Mouse (Mus musculus) lung, postnatal 10 days (tissue): ENCODE measurements at regions not wholly inside any gene's neighbourhood (a gene's known extent, or its start where the extent isn't known, plus 50 kb on each side); places are given as distances from the start of the nearest gene placed in this dataset.

ENCODE experiments used
- DNase-seq: peaks from one replicate; pipeline ENCODE4 v3.0.0; 2021

DNA sequence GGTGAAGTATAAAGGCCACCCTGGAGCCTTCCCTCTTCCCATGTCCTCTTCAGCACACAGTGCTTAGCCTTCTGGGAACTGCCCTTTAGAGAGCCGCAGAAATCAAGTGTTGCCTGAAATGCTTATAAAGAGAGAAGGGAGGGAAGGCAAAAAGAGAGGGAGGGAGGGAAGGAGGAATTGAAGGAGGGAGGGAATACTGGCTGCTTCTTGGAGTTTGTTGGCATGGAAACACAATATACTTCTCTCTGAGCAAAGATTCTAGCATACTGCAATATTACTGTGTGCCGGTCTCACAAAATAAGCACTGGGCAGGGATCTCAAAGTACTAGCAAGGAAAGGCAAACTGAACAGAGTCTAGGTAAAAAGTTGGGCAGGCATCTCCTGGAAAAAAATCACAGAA, 225.9 kb upstream of the Ldb2 start:
- no peak for DNase-seq

DNA sequence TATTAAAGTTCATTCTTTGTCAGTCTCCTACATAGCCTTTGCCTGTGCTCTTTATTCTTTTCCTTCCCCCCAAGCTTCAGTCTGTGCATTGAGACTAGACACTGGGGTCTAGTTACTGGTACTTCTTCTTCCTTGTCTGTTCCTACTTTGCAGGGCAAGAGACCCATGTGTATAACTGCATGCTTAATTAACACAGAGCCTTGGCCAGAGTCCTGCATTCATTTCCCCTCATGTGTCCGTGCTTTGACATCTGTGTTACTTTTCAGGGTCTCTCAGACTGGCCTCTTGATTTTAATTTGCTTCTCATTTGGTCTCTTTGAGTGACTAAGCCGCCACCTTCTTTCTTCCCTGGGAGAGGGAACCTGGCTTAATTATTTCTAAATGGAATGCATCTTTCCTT, 208.4 kb upstream of the Ldb2 start:
- DNase-seq: no peak

- no peak for DNase-seq
Observed at GRCm38 (mm10) chr5:45000996-45001395, 201.5 kb upstream of the Ldb2 start.

DNA sequence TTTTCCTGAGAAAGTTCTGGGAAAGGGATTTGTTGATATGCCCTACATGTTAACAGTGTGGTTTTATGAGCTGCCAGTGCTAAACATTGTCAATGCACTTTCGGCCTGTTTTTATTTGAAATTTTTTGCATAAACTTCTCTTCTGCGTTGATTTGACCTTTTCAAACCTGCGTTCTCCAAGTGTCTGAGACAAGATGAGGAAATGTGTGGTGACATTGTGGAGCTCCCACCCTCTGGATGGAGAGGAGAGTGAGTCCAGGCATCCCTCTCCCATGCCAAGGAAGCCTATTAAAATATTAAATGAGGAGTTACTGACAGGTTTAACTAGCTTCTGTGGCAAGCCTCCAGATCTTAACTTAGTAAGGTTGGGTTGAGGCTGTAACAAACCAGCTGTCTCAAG, 199.6 kb upstream of the Ldb2 start:
- peak; percentile 6 for DNase-seq

DNA sequence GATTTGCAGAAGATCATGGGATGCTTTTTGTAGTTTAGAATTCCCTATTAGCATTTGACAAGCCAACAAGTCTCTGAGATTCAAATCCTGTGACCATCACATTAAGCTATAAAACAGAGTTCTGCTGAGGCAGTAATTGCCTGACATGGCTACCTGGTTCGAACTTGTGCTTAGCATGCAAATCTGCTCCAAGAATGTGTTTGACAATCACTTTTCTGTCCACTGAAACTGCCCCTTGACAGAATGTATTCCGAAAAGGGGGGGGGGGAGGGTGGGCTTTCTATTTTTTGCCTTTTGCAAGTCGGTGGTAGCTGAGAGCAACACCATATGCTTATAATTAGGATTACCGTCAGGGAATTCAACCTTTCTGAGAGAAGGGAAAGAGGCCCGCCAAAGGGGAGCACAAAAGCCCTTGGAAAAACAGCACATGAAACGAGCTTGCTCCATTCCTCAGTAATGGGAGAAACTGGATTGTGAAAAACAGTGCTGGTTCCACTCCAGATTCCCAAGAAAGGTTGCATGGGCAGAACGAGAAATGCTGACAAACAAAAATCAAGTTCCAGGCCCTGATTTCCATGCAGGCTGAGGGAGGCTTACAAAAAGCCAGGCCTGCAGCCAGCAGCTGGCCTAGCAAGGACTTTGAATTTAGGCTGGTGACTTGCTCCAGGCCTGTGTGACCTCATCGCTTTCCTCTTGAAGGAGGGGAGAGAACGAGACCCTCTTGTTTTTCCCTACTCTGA, 176.1 kb upstream of the Ldb2 start:
- peak; percentile 33 for DNase-seq

- peak; percentile 32 for DNase-seq
Observed at GRCm38 (mm10) chr5:44943023-44943921, 143.8 kb upstream of the Ldb2 start.

GRCm38 (mm10) chr5:44942575-44942974, 143.1 kb upstream of the Ldb2 start:
- DNase-seq: peak; percentile 5

DNA sequence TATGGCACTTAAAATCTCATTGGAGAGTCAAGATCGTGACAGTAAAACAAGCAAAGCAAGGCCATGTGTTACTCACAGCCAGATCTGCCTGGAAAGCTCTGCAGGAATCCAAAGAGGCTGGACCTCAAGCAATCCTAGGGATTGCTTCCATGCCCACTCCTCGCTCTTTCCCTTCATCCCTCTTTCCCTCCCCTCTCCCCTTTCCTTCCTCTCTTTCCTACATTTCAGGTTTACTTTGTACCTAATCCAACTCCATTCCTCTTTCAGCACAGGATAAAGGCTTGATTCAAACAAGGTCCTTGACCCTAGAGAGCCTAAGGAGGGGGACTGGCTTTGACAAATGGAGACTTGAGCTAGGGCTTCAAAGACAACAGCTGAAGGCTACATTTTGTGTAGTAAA, 126.0 kb upstream of the Ldb2 start:
- no peak for DNase-seq

DNA sequence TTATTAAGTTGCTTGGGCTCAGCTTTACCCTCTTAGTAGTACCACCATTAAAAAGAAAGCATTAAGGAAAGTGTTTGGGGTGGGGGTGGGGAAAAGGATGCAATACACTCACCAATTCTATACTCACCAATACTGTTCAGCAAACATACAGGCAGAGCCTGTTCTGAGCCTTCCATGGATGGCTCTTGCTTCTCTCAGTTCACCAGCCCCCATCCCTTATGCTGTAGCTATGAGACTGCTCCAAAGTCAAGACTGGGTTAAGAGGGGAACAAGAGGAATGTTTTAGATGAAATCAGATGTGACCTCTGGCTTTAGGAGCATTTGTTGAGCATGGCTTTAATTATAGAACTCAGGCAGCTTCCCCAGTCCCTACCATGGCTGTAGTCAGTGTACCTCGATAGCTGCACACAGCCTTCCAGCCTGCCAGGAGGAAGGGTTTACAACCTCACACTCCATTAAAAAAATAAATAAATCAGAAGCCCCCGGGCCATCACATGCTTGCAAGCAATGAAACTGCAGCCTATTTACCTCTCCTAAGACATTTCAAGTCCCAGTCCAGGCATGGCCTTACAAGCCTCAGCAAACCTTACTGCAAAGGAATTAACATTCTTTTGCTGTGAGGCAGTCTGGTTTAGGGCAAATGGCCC, 122.8 kb upstream of the Ldb2 start:
- no peak for DNase-seq

- DNase-seq: no peak
Observed at GRCm38 (mm10) chr5:44917816-44918213, 118.3 kb upstream of the Ldb2 start.

DNA sequence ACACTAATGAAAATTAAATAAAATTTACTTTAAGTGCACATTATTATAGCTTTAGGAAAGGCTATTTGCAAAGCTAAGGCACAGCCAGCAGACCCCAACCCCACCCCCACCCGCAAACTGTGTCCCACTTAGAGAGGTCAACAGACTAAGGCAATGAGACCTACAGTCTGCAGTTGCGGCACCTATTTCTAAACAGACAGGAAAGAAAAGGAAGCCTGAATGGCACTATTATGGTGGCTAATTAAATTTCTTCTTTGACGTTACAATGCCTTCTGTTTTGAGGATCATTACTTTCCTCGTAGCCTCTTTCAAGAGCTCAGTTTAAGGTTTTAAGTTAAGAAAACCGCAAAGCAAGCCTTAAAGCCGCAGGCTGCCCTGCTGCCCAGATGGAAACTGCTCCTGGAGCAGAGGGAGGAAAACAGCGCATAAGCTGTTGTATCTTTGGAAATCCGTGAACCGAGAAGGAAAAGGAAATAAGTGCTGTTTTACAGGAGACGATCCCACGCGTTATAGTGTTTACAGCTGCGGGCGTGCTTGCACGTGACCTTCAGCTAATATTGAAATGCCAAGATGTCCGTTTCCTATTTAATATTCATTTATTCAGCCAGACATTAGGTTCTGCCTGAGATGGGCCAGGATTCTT, 117.8 kb upstream of the Ldb2 start:
- no peak for DNase-seq

DNA sequence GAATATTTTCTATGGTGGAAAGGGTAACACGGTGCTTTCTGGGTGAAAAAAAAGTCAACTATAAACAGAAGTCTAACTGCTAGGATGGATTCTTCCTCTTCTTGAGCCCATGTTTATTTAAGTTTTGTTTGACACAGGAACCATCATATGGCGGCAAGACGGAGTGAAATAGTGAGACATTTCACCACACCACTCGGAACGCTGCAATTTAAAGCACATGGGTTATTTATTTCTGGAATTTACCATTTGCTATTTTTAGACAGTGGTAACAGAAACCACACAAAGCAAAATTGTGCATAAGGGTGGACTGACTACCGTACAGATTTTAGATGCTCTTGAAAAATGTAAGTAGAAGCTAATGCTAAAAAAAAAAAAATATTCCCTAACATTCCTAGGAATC, 103.1 kb upstream of the Ldb2 start:
- DNase-seq: no peak

DNA sequence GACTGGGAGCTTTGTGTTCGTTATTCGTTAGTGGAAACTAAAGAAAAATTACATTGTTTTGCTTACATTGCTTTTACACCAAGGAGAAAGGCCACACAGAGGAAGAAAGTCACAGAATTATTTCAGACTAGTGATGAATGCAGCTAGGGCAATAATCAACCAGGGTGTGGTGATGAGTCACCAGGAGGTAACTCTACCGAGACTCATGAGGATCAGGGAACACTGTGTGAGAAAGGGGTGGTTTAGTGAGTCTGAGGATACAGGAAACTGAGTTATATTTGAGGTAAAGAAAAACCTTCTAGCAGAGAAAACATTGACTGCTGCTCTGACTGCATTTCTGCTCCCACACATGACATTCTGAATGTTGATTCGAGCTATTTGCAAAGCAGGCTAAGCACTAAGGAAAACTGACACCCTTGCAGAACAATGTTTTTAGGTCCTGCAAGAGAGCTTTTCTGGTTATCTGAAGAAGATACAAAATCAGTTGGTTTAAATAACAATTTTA, 87.1 kb upstream of the Ldb2 start:
- DNase-seq: no peak

DNA sequence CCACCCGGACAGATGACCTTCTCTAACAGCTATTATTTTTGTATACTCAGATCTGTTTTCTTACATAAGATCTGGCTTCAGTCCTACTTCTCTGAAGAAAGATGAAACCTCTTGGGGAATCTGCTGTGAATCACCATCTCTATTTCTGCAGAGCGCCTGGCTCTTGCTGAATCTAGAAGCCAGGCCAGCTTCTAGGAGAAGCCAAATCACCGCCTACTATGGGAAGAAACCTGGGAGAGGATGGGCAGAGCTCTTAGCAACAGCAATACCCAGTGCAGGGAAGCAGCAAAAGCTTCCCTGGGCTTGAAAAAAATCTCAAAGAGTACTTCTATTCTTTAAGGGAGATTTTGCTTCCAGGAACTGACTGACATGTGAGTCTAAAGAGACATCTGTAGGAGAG, 77.5 kb upstream of the Ldb2 start:
- DNase-seq: peak; percentile 42

GRCm38 (mm10) chr5:44872243-44872642, 72.8 kb upstream of the Ldb2 start:
- DNase-seq: no peak

GRCm38 (mm10) chr5:44863887-44864286, 64.4 kb upstream of the Ldb2 start:
- no peak for DNase-seq

DNA sequence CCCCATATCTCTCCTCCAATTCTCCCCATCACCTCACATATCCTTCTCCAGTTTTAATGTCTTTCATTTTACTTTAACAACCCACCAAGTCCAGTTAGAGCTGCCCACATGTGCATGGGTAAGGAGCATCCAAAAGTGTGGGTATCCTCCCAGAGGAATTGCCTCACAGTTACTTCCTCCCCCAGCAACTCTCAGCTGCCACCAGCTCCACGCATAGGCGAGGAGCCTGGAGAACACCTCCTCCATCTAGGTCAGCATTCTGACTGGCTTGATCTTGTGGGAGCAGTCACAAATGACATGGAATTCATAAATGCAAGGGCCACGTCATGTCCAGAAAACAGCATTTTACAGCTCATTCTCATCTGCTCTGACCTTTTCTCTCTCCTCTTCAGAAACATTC, 63.9 kb upstream of the Ldb2 start:
- no peak for DNase-seq

DNA sequence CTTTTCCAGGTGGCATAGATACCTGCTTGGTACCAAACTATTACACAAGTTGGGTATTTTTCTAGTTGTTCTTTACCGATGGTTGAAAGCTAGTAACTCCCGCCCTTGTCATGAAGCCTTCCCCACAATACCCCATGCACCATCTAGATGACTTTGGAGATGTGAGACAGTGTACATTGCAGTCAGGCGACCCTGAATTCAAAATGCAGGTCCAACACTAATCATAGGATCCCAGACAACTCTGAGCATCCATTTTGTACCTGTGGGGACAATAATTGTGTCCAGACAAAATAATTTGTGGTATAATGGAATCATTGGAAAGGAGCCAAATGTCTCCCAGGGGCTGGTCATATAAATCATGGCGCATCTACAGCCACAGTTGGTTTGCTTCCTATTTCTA, 54.7 kb upstream of the Ldb2 start:
- no peak for DNase-seq
